Mouse (Mus musculus): ENCODE results near the gene Nadk2.

GRCm38 (mm10) chr15:9132693-9133443, 61.8 kb downstream of the Nadk2 start:
- TF ChIP-seq CTCF (IDR thresholded peaks at IDR 0.05; ENCODE audit: control insufficient read depth, insufficient read depth, insufficient read length) (no peak), MAX (IDR thresholded peaks at IDR 0.05) (no peak), MYOG (IDR thresholded peaks at IDR 0.05; ENCODE audit: control insufficient read depth, extremely low read depth, insufficient read length) (no peak)
